Mouse (Mus musculus) cerebellum, postnatal 4 days (tissue): Measurements from ENCODE around the gene Smad3.

Experiments
- DNase-seq, 2 experiments: peaks; one replicate each; pipeline ENCODE4 v3.0.0; 2022; ENCODE audit warnings: low spot score in 2 of 2, mixed read lengths in 1 of 2

The Smad3 gene

DNA sequence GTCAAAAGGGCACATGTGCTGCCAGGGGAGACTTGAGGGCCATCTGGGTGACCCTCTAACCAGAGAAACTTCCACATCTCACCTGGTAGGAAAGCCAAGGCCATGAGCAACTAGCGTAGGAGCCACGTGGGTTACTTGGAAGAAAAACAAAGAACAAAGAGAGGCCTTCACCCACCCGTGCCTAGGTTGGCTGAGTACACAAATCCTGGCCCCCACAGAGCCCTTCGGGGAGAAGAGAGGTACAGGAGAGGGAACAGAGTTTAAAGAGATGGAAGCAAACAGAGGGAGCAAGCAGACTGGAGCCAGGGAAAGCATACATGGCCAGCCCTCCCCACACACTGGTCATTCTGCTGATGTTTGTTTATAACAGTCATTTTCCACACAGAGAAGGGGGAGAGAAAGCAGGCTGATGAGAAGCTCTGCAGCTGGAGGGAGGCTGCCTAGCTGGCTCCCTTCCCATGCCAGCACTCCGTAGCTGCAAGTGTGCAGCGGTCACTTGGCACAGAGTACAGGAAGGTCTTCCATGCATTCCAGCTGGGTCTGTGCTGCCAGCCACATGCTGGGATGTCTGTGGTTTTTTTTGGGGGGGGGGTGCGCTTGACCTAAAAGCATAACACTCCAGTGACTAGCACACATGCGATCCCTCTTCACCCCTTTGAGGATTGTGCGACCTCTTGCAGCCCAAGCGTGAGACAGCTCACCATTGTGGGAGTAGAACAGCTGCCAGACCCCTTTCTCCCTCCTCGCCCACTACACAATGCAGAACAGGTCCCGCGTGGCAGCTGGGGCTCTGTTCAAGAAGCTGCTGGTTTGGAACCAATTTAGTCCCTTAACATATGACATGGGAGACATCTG, 92.8 kb downstream of the Smad3 start:
- DNase-seq: no peak

DNA sequence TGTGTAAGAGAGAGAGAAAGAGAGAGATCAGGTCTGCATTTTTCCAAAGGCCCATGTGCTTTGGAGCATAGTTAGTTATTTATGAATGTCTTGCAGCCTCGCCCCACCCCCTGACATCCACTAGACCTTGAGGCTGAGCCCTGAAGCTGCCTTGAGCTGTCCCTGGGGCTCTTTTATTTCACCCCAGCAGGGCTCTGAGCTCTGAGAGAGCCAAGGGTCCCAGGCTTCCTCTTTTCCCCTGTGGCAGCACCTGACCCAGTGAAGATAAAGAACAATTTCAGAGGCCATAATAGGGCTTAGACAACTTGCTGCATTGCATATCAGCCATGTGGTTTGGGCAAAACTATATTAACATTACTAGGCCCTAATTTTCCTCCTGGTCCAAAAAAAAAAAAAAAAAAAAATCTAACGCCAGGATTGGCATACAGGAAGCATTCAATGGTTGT, 93.5 kb downstream of the Smad3 start:
- DNase-seq: no peak

DNA sequence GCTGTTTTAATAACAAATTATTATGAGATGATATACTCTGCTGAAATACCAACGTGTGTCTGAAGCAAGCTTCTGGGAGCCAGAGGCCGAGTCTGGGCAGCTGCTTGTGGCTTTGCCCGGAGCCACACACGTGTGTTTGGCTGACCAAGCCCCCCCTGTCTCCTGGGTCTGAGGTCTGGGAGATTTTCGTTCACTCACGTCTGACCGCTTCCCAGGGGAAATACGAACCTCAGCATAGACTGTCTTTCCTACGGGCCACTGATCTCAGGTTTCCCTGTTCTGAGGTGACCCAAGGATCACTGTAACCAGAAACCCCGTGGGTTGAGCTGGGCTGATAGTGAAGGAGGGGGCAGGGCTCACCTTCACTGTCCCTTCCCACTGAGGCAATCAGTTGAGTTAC, 94.6 kb downstream of the Smad3 start:
- DNase-seq: no peak

DNA sequence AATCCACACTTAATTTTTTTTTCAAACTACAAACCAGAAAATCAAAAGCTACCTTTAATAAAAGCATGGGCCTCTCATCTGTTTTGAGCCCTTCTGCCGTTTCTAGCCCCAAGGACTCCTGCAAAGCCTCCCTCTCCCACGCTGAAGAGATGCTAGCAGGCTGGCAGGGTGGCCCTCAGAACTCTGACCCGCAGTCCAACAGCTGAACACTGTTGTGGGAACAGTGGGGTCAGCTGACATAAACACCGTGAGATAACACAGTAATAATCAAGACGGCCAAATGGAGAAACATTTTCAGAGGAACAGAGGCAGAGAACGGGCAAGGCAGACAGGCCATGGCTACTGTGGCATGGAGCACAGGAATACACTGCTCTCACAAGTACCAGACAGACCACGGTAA, 95.0 kb downstream of the Smad3 start:
- DNase-seq: no peak

DNA sequence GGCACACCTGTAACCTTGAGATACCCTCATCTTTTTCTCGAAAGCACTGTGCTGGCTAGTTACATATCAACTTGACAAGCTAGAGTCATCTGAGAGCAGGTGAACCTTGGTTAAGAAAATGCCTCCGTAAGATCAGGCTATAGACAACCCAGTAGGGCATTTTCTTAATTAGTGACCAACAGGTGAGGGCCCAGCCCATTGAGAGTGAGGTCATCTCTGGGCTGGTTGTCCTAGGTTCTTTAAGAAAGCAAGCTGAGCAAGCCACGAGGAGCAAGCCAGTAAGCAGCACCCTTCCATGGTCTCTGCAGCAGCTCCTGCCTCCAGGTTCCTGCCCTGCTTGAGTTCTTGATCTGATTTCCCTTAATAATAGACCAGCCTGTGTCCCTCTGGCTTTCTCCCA, 97.1 kb downstream of the Smad3 start:
- no peak for DNase-seq

DNA sequence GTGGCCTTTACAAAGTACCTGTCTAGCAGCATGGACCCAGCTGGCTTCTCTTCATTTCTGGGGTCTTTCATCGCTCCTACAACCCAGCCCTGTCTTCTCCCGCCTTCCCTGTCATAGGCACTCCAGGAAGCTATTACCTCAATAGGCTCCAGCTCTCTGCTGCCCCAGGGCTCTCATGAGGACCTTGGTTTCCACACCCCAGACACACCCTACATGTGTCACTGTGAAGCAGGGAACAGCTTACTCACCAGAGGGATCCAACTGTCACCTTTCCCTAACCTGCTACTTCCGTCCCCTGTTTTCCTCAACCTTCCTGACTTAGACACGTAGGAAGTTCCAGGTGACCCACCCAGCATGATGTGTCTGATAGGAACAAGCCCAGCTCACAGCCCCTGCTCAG, 97.7 kb downstream of the Smad3 start:
- DNase-seq: no peak

DNA sequence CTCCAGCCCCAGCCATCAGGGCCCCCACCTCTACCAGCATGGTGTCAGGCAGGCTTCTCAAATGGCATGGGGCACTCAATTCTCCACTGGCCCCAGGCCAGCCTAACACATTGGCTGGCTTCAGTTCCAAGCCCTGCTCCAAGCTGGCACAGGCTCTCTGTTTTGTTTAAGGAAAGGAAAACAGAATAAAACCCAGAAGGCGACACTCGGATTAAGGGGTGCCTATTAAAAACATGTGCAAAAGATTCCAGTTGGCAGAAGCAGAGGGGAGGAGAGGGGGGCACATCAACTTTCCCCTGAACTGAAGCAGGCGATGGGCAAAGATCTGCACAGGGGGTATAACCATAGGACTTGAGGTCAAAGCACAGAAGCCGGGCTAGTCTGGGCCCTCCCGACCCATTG, 98.8 kb downstream of the Smad3 start:
- peak in 1 of 2 experiments; percentile 75 for DNase-seq

DNA sequence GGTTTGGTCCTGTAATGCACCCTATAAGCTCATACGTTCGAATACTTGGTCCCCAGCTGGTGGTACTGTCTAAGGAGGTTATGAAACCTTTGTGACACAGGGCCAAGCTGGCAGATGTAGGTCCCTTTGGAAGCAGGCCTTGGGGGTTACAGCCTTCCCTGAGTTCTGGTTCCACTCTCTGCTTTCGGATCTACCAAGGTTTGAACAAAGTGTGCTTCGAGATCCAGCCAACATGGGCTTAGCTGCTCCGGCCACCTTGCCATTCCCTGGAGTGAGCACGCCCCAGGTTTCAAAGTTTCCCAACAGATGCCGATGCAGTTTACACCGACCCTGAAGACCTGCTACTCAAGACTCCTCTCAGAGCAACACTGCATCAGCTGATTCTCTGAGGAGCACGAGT, 99.4 kb downstream of the Smad3 start:
- DNase-seq: no peak

DNA sequence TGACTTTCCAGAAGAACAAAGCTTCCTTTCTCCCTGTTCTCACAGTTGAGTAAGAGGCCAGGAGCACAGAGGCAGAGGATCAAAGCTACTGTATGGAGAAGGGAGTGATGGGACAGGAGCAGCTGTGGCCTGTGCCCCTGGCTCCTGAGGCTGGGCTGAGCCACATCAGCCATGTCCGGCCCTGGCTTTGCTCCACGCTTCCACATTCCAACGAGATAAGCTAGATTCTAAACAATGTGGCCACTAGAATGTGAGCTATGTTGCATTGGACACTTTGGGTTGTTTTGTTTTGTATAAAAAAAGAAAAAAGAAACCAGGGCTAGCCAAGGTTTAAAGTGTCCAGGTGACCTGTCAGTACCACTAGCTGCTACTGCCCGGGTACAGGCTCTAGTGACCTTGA, 100.6 kb downstream of the Smad3 start:
- DNase-seq: no peak

DNA sequence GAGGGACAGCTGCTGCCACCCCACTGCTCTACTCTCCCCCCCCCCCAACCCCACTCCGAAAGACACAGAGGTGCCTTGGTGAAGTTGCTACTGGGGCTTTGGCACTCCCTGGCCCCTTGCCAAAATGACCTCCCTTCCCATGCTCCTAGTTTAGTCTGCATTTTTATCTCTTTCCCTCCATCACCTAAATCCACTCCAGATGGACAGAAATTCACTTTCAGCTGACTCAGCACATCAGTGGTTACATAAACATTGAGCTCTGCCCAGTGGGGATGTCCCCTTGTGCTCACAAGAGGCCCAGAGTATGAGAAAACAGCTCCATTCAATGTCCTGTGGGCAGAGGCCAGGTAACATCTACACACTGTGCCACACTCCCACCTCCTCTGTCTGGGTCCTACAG, 102.7 kb downstream of the Smad3 start:
- DNase-seq: no peak

DNA sequence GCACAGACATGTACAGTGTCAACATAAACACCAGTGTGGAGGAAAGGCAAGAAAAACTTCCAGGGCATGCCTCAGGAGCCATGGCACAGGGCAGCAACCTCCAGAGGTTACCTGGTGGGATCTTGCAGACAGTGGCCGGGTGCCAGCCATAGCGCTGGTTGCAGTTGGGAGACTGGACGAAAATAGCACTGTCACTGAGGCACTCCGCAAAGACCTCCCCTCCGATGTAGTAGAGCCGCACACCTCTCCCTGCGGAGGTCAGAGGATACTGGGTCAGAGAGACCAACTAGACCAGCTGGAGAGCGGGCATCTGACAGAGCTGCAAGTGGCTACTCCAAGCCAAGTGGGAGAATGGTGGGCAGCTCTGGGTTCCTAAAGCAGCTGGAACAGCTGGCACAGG, 103.2 kb downstream of the Smad3 start:
- DNase-seq: no peak

DNA sequence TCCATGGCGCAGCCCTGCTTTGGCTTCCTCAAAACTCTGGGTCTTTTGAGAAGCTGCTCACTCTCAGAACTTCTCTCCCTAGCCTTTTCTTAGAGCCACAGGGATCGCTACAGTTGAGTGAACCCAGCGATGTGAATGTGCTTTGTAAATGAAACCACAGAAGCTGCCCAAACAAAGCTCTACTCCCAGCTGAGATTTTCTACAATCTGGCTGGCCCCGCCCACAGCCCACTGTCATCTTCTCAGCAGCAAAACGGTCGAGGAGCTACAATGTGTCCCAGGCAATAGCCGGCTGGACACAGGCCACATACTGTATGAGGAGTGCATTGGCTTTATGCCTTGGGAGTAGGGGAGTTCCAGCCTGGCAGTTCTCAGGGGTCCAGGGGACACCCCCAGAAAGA, 104.1 kb downstream of the Smad3 start:
- DNase-seq: peak in 1 of 2 experiments; percentile 34

DNA sequence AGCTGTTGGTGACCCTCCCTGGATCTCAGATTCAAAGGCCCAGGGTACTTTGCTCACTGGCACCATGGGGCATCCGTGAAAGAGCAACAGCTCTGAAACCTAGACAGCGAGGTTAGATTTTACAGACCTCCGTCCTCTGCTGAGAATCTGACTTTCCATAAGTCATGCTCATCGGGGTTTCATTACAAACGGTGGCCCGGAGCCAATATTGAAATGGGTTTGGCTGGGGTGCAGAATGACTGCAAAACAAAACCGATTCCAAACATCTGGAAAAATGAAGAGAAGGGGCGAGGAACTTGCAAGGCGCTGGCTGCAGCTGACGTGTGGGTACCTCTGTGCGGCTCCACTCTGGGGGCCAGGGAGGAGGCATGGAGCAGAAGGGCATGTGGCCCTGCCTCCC, 106.2 kb downstream of the Smad3 start:
- DNase-seq: peak in 1 of 2 experiments; percentile 39

DNA sequence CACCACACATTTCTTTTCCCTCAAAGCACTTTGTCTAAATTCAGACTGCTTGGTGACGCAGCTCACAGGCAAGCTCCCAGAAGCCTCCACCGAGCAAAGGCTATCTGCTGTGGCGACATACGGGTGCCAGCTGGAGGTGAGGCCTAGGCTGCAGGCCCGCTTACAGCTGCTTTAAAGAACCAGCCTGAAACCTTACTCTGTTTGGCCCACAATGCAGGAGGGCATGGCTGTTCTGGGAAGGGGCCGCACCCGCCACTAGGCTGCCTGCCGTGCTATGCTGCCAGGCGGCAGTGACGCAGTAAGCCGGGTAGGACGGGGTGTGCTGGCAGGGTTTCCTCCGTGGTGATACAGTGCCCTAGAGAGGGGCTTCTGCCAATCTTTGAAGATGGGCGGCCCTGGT, 106.9 kb downstream of the Smad3 start:
- peak in 1 of 2 experiments; percentile 31 for DNase-seq

DNA sequence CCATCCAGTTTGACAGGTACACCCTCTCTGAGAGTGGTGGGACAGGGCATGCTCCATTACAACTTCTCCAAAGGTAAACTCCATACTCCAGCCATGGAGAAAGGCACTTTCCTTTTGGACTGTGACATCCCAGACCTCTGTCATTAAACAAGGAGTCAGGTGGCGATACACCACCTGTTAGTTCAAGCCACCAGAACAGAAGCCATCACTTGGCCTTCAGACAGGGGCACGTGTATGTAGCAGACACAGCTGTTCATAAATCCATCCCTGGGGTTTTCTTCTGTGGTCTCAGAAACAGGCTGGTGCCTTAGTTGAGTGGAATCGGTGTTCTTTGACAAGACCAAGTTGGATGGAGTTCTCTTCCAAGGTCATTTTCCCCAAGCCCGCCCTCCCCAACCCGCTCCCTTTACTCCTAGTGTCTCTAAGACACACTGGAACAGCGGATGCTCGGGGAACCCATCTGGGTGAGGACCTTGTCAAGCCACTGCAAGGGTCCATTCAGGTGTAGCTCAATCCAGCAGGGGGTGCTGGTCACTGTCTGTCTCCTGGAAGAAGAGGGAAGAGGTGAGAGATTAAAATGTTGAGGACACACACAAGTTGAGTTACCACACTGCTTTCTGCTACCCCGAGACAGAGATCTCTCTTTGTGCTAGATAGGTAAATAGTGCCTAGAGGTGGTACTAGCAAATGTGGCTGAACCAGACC, 107.8 kb downstream of the Smad3 start:
- DNase-seq: no peak

DNA sequence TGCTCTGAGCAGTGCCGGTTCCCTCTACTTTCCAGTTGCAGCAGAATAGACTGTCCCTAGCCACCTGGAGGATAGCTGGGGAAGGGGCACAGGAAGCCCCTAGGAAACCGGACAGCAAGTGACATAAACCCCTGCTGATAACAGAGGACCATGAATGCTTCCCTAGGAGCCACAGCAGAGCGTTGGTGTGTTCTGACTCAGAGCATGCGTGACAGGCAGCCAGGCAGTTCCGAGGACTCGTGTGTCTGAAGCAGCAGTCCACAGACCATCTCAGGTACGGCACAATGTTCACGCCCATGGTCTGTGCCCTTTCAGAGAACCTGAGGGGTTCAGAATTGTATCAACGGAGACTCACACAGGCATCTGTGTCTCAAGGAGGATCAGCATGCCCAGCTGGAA, 109.3 kb downstream of the Smad3 start:
- no peak for DNase-seq

DNA sequence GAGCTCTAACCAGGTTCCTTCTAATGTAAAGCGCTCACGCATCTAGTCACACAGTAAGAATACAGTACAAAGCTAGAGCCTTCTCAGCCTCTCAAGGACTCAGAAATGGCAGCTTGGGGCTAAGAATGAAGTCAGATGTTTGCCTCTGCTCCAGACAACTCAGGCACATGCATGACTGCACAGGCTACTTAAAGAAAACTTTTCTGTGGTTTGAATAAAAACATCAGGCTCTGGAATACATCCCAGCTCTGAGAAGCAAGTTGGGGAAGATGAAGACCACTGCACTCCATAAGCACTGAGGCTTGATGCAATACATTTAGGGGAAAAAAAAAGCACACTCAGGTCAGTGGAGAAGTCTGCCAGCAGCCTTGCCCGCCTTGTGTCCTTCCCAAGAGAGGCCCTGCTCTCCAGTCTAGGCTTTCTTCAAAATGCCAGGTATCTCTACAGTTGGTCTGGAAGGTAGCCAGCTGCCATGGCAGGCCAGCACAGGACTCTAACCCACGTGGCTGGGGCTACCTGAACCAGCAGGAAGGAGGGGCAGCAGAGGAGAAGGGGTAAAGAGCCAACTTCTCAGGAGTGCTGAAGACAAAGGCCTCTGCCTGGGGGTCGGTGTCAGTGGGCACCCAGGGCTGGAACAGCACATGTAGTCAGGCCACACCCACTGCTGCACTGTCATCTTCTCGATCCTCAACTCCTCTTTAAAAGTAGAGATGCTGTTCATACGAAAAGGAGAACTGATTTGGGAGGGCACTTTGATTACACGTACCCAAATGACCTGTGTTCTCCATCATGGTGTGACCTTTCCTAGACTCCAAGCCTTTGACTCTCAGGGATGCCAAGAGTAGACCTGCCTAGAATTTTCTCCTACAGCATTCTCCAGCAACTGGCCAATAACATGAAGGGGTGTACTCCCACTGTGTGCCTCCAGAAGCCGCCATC, 109.9 kb downstream of the Smad3 start:
- DNase-seq: no peak

DNA sequence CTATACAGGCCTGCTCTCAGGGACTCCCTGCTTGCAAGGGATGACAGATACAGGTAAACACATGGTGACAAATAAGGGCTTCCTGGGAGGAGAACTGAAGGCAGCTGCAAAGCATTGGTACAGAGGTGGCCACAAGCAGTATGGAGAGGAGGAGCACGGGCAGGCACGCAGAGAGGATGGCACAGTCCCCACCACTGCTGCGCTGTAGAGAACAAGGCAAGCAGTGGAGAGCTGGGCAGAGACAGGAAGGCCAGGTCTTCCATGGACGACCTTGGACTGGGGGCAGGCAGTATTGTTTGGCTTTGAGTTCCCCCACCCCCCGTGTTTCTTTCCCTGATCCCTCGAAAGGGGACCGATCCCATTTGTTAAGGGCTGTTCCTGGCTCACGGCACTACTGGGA, 112.7 kb downstream of the Smad3 start:
- no peak for DNase-seq

DNA sequence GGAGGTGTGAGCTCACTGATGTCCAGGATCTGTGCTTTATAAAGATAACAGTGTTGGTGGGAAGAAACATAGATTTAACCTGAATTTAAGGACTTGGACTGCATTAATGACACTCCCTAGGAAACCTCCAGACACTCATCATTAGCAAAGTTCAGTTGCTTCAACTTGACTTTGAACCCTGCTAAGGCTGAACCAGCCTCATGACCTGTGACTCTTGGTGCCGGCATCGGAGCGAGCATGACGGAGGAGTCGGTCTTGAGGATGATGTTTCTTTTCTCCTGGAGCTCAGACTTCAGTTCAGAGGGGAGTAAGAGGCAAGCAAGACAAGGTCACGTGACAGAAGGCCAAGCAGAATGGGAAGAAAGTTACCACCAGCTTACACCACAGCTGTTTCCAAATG, 113.8 kb downstream of the Smad3 start:
- DNase-seq: no peak

DNA sequence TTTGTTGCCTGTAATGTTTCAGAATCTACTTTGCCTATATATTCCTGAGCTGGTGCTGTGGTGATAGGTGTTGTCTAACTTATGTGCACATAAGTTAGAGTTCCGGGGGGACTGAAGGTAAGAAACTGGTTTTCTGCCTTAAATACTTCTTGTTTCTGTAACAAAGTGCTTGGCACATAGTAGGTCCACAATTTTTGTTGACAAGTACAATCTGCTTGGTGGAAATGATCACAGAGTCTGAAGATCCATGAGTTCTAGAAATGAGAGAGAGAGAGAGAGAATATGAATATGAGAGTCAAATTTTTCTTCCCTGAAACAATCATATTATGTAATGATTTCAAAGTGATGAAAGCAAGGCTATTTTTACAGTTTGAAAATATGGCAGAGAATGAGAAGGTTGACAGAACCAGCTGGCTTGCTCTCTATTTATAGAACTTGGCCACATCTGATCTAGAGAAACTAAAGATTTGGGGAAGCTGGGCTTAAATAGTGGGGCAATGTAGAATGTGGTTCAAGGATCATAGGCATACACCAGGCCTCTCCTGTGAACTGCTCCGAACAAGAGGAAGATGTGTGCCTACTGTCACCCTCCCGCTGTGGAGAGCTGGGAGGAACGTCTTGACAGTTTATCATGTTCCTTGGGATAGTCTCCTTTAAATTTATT, 115.7 kb downstream of the Smad3 start:
- DNase-seq: no peak

DNA sequence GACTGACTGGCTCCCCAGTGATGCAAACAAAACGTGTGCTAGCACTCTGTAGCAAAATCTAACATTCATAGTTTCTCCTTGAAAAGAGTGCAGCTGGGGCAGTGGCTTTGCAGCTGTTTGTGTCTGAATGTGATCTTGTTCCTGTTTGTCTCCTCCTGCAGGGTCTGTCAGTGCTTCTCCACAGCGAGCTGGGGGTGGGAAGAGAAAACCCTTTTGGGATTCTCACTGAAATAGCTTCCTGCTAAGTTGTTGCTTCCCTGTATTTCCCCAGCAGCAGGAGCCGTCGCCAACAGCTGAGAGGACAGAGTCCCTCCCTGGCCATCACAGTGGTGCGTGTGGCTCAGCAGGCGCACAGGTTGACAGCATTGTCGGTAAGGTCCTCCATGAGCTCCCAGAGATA, 121.7 kb downstream of the Smad3 start:
- no peak for DNase-seq

DNA sequence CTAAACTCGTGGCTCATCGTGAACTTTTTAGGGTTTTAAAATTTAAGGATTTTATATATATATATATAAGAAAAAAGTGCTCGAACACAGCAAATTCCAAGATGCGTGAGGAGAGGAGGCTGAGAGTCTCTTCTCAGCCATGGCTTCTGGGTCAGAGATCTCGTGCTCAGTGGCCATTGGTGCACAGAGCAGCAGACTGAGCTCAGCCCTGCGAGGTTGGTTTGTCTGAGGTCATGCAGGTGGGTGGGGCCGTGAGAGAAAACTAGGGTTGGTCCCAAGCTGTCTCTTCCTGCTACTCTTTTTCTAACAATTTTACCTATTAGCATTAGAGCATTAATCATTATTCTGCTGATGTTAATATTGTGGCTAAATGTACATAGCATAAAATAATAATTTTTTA, 124.5 kb downstream of the Smad3 start:
- no peak for DNase-seq
